Comparison of ENCODE assay signal across 20 mouse cellular contexts in the genomic region with DNA sequence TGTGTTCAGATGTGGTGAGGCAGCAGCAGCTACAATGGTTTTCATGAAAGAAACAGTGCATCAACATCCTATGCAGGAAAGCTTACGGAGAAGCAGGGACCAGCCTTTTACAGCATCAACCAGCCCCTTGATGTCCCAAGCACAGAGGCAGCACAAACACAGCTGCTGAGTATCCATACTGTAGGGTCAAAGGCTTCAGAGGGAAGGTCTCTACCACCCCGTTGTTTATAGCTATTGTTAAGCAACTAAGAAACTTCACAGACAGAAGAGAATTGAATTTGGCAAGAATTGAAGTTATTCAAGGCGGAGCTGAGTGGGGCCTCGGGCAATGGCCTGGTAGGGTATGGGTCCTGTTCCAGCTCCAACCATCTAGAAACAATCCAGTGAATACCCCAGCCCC.
DNase-seq lines count a peak whose midpoint lies in the region; ATAC-seq and TF ChIP-seq lines count a peak whose summit lies in the region.
"Had no signal": no experiment of that assay in that cellular context is flagged by ENCODE, and none has a peak within 500 bp of the region (broad histone marks: within the 10 kb centered on the region; RNA-seq: fewer than 3 reads in every experiment).

No protein-coding gene starts in this region.

- H3K27ac ChIP-seq in lung, embryonic 16.5 days (ENCODE audit: low read length) = peak overlapping the region; percentile 60
- peak overlapping the region; percentile 19 for H3K27ac ChIP-seq in midbrain, embryonic 10.5 days (replicated peaks)
- H3K27ac ChIP-seq in midbrain, embryonic 16.5 days (ENCODE audit: low read length) = no peak overlapping the region
- H3K27ac ChIP-seq: hindbrain, embryonic 12.5 days; hindbrain, embryonic 15.5 days had no signal

- no peak overlapping the region for H3K9ac ChIP-seq in lung, embryonic 16.5 days (ENCODE audit: low read length)
- no peak overlapping the region for H3K9ac ChIP-seq in midbrain, embryonic 16.5 days (ENCODE audit: low read depth, low read length)
- H3K9ac ChIP-seq: forebrain, embryonic 15.5 days; hindbrain, embryonic 12.5 days; hindbrain, embryonic 15.5 days had no signal

- no peak overlapping the region for H3K4me2 ChIP-seq in lung, embryonic 16.5 days (ENCODE audit: low read depth, low read length)
- H3K4me2 ChIP-seq in midbrain, embryonic 16.5 days (ENCODE audit: low read length) = no peak overlapping the region
- H3K4me2 ChIP-seq: forebrain, embryonic 15.5 days; heart, embryonic 11.5 days; hindbrain, embryonic 12.5 days; hindbrain, embryonic 15.5 days had no signal

- intact Hi-C loops in left cerebral cortex, postnatal 25 days (cut with DNase I) = loop anchor here (5.0 kb wide), 1 partner anchor 111 kb away; no protein-coding TSS in a partner anchor

- no peaks in the 10 kb centered on the region for H3K9me3 ChIP-seq in lung, embryonic 16.5 days (ENCODE audit: control insufficient read depth, low read length)
- no peaks in the 10 kb centered on the region for H3K9me3 ChIP-seq in midbrain, embryonic 10.5 days (replicated peaks)
- no peaks in the 10 kb centered on the region for H3K9me3 ChIP-seq in midbrain, embryonic 16.5 days (replicated peaks; ENCODE audit: control insufficient read depth, low read length, poor library complexity, severe bottlenecking)
- H3K9me3 ChIP-seq: forebrain, embryonic 15.5 days; hindbrain, embryonic 12.5 days; hindbrain, embryonic 15.5 days had no signal

- peak; percentile 87 for ATAC-seq in lung, embryonic 16.5 days (ENCODE audit: low read depth)
- ATAC-seq in midbrain, embryonic 16.5 days = no peak
- ATAC-seq: forebrain, embryonic 15.5 days had no signal

- no peak for TF ChIP-seq CTCF in brain, embryonic 14.5 days (IDR thresholded peaks at IDR 0.05; ENCODE audit: borderline replicate concordance, extremely low read depth, insufficient read depth, insufficient read length)

- no peaks in the 10 kb centered on the region for H3K27me3 ChIP-seq in lung, embryonic 16.5 days (ENCODE audit: control insufficient read depth, insufficient read depth, low read depth, low read length)
- H3K27me3 ChIP-seq in midbrain, embryonic 10.5 days (ENCODE audit: low read depth, poor library complexity, severe bottlenecking) = no peaks in the 10 kb centered on the region
- no peaks in the 10 kb centered on the region for H3K27me3 ChIP-seq in midbrain, embryonic 16.5 days (ENCODE audit: control insufficient read depth, insufficient read depth, low read depth, low read length)
- H3K27me3 ChIP-seq: CH12.LX; forebrain, embryonic 15.5 days; hindbrain, embryonic 12.5 days; hindbrain, embryonic 15.5 days had no signal

- 35% methylated on average over 4 of the region's 4 CpGs for WGBS in lung, embryonic 16.5 days
- WGBS in midbrain, embryonic 10.5 days = 78% methylated on average over 4 of the region's 4 CpGs
- 60% methylated on average over 4 of the region's 4 CpGs for WGBS in midbrain, embryonic 16.5 days

- DNase-seq in heart, adult 11 months = peak; percentile 59
- DNase-seq in heart, adult 18-20 months = no peak
- no peak for DNase-seq in lung, postnatal 14 days
- no peak for DNase-seq in midbrain, embryonic 10.5 days (ENCODE audit: low spot score)
- DNase-seq in brain, embryonic 14.5 days (ENCODE audit: low read depth) = peak; percentile 47
- DNase-seq in left cerebral cortex, postnatal 25 days (ENCODE audit: low spot score in 2 of 2) = no peak
- DNase-seq: adrenal gland, adult 2 months; adrenal gland, postnatal 14 days; B cell, adult 2 months; cerebellum, adult 11-12 months; cerebellum, adult 8-10 months; cerebellum, postnatal 14 days; gastrocnemius, postnatal 25 days had no signal

- no peak for TF ChIP-seq POLR2A in brain, embryonic 14.5 days (IDR thresholded peaks at IDR 0.05; ENCODE audit: borderline replicate concordance, extremely low read depth, insufficient read depth, insufficient read length, poor library complexity, severe bottlenecking)

- no peaks in the 10 kb centered on the region for H3K36me3 ChIP-seq in lung, embryonic 16.5 days (ENCODE audit: control insufficient read depth, insufficient read depth, low read length)
- H3K36me3 ChIP-seq in midbrain, embryonic 10.5 days = no peaks in the 10 kb centered on the region
- H3K36me3 ChIP-seq in midbrain, embryonic 16.5 days (ENCODE audit: control insufficient read depth, insufficient read depth, low read length) = no peaks in the 10 kb centered on the region
- H3K36me3 ChIP-seq: forebrain, embryonic 15.5 days; hindbrain, embryonic 12.5 days; hindbrain, embryonic 15.5 days had no signal

- peaks cover 13% of the 10 kb centered on the region for H3K4me1 ChIP-seq in lung, embryonic 16.5 days (replicated peaks; ENCODE audit: control insufficient read depth, insufficient read depth, low read length)
- H3K4me1 ChIP-seq in midbrain, embryonic 10.5 days = peaks cover 28% of the 10 kb centered on the region
- peaks cover 11% of the 10 kb centered on the region for H3K4me1 ChIP-seq in midbrain, embryonic 16.5 days (ENCODE audit: control insufficient read depth, insufficient read depth, low read length)

- H3K4me3 ChIP-seq in lung, embryonic 16.5 days (ENCODE audit: low read length) = no peak overlapping the region
- no peak overlapping the region for H3K4me3 ChIP-seq in midbrain, embryonic 10.5 days
- H3K4me3 ChIP-seq in midbrain, embryonic 16.5 days (ENCODE audit: low read depth, low read length) = no peak overlapping the region
- H3K4me3 ChIP-seq: forebrain, embryonic 15.5 days; hindbrain, embryonic 12.5 days; hindbrain, embryonic 15.5 days had no signal

Comparison
In these comparisons a context has a peak if more than half of its experiments do, and no peak if none do; other contexts are left out.
1. DNase-seq: peak in heart, adult 11 months (single experiment) and brain, embryonic 14.5 days (single experiment); none in heart, adult 18-20 months (0 of 2), lung, postnatal 14 days (single experiment), midbrain, embryonic 10.5 days (single experiment) and left cerebral cortex, postnatal 25 days (0 of 2).